Mouse (Mus musculus): ENCODE results near the gene Lrrc29.

DNA sequence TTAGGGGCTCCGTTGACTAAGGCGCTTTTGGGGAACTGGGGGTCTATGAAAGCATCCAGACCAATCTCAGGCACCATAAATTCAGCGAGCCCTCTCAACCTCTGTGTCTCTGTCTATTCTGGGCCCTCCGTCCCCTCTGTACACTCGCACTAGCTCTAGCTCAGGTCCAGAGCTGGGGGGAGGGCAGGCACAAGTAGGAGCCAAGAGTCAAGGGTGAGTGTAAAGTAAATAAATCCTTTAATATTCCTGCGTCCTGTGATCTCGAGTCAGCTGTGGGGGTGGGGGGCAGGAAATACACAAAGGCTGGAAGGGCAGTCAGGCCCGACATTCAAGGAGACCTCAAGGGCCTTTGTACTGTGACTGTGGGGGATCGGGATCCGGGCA is 57.0 kb downstream of the Lrrc29 start:
- TF ChIP-seq EP300 (IDR thresholded peaks at IDR 0.05) (0 out of 2 replicates have a peak, but pooled peaks have one; percentile 30), CTCF (IDR thresholded peaks at IDR 0.05) (no peak)
